In the genomic region with DNA sequence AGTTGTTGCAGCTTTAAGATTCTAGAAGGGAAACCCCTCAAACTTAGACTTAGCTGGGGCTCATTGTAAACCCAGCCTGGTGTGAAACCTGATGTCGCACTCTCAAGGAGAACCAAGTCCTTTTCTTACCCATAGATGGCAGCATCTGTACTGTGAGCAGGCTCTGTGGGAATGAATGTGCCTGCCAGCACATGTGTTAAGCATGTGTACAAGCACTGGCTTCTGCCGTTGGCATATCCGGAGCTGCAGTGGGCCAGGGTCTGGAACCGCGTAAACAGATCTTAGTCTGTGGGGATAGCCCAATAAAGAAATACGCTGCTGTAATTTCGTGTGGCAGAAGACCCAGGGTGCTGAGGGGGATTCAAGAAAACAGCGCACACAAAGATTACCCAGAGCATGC, we compare ENCODE assay signal across 7 mouse cellular contexts. TPM values are rescaled to one million over a fixed set of nuclear protein-coding genes. Genes with fewer than 3 reads are reported as not detected.
DNase-seq lines count a peak whose midpoint lies in the region; ATAC-seq lines count a peak whose summit lies in the region.

No protein-coding gene starts in this region.

- no peak overlapping the region for H3K9ac ChIP-seq in embryonic facial prominence, embryonic 12.5 days
- peak overlapping the region; percentile 53 for H3K9ac ChIP-seq in heart, embryonic 16.5 days (ENCODE audit: low read length)
- H3K9ac ChIP-seq in midbrain, embryonic 15.5 days: no peak overlapping the region

- peak overlapping the region; percentile 14; the same call in 1 of the 2 replicates for H3K4me2 ChIP-seq in embryonic facial prominence, embryonic 12.5 days (replicated peaks)
- peak overlapping the region; percentile 36; the same call in 1 of the 2 replicates for H3K4me2 ChIP-seq in heart, embryonic 16.5 days (ENCODE audit: low read depth, low read length)
- H3K4me2 ChIP-seq in midbrain, embryonic 15.5 days: no peak overlapping the region

- peaks cover 50% of the 10 kb centered on the region for H3K4me1 ChIP-seq in embryonic facial prominence, embryonic 12.5 days
- peaks cover 64% of the 10 kb centered on the region for H3K4me1 ChIP-seq in heart, embryonic 16.5 days (ENCODE audit: control insufficient read depth, insufficient read depth, low read length)
- H3K4me1 ChIP-seq in midbrain, embryonic 15.5 days: peaks cover under 1% of the 10 kb centered on the region; the same call in 1 of the 2 replicates

- no peak; the same call in 1 of the 2 replicates for ATAC-seq in embryonic facial prominence, embryonic 12.5 days (ENCODE audit: insufficient number of reproducible peaks, insufficient read depth, low FRiP score, low TSS enrichment)
- ATAC-seq in heart, embryonic 16.5 days (replicated peaks; ENCODE audit: extremely low read depth, insufficient read depth, low FRiP score): peak; percentile 50; the same call in 1 of the 2 replicates
- peak; percentile 78 for ATAC-seq in midbrain, embryonic 15.5 days (replicated peaks)

- no peaks in the 10 kb centered on the region for H3K9me3 ChIP-seq in embryonic facial prominence, embryonic 12.5 days
- no peaks in the 10 kb centered on the region for H3K9me3 ChIP-seq in heart, embryonic 16.5 days (replicated peaks; ENCODE audit: control insufficient read depth, low read length)
- no peaks in the 10 kb centered on the region for H3K9me3 ChIP-seq in midbrain, embryonic 15.5 days

- 20% methylated on average over 8 of the region's 8 CpGs for WGBS in embryonic facial prominence, embryonic 12.5 days
- 31% methylated on average over 8 of the region's 8 CpGs for WGBS in heart, embryonic 16.5 days
- 53% methylated on average over 8 of the region's 8 CpGs for WGBS in midbrain, embryonic 15.5 days

- peak overlapping the region; percentile 73 for H3K27ac ChIP-seq in embryonic facial prominence, embryonic 12.5 days
- H3K27ac ChIP-seq in heart, embryonic 16.5 days (ENCODE audit: low read length): peak overlapping the region; percentile 61
- H3K27ac ChIP-seq in midbrain, embryonic 15.5 days: no peak overlapping the region

- H3K36me3 ChIP-seq in embryonic facial prominence, embryonic 12.5 days: no peaks in the 10 kb centered on the region
- H3K36me3 ChIP-seq in heart, embryonic 16.5 days (ENCODE audit: control insufficient read depth, insufficient read depth): no peaks in the 10 kb centered on the region
- H3K36me3 ChIP-seq in midbrain, embryonic 15.5 days (replicated peaks): no peaks in the 10 kb centered on the region

- no peaks in the 10 kb centered on the region for H3K27me3 ChIP-seq in embryonic facial prominence, embryonic 12.5 days
- no peaks in the 10 kb centered on the region for H3K27me3 ChIP-seq in heart, embryonic 16.5 days (ENCODE audit: control insufficient read depth, insufficient read depth, low read length)
- no peaks in the 10 kb centered on the region for H3K27me3 ChIP-seq in midbrain, embryonic 15.5 days (replicated peaks)

- no peak overlapping the region for H3K4me3 ChIP-seq in embryonic facial prominence, embryonic 12.5 days
- peak overlapping the region; percentile 17; the same call in 1 of the 2 replicates for H3K4me3 ChIP-seq in heart, embryonic 16.5 days (ENCODE audit: low read length)
- H3K4me3 ChIP-seq in midbrain, embryonic 15.5 days: no peak overlapping the region

- peak; percentile 38 for DNase-seq in A20 (ENCODE audit: low read depth, low spot score)
- peak; percentile 76 for DNase-seq in CD4-positive, CD25-positive, alpha-beta regulatory T cell, adult 2 months (ENCODE audit: low read depth, low spot score)
- DNase-seq in left cerebral cortex, adult 18-20 months (ENCODE audit: low spot score in 2 of 2): peak; percentile 27 to 44
- DNase-seq in thymus, postnatal 10 days (ENCODE audit: low spot score in 2 of 2): peak; percentile 52 to 69

RNA-seq across cellular contexts. Expression of a gene that starts 9.1 kb away (rescaled TPM):
- polyA plus RNA-seq in embryonic facial prominence, embryonic 12.5 days (2016; fragmentation: Nextera tagmentation; extraction: Ambion mirVana): 130 and 133 TPM in 2 replicates
- polyA plus RNA-seq in heart, embryonic 16.5 days (2015; fragmentation: Nextera tagmentation; extraction: Ambion mirVana): 348 and 376 TPM in 2 replicates
- total RNA-seq in left cerebral cortex, adult 18-20 months (2021): 10 to 100 TPM; 31.3 to 39.8 TPM
- polyA plus RNA-seq in midbrain, embryonic 15.5 days (2015; fragmentation: Nextera tagmentation; extraction: Ambion mirVana): 18.9 and 19.2 TPM in 2 replicates
